Mouse (Mus musculus): ENCODE results near the gene Glis3. TPM values are rescaled to one million over a fixed set of nuclear protein-coding genes. Genes with fewer than 3 reads are reported as not detected.

Gene Glis3
- total and polyA plus RNA-seq, 3 experiments = not detected

DNA sequence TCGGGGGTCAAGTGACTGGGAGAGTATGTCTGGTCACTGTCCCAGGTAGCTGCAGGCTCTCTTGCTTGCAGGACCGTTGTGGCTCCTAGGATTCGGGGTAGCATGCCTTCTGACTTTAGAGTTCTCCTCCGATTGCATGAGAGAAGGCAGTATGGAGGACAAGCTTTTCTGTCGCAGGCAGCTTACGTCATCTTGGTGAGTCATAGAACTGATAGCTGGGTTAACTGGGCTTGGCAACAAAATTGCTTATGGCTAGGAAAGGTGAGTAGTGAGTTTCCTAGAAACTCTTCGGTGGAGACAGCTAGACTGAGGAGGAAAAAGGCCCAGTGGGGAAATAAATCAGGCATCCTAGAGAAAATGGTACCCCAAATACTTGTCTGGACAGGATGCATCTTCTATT lies 432.5 kb downstream of the Glis3 start:
- Histone ChIP-seq H3K27ac (ENCODE audit: control insufficient read depth, low read depth, low read length) (no peak overlapping the region), H3K36me3 (ENCODE audit: control insufficient read depth in 1 of 2, insufficient read depth in 2 of 2, low read length in 2 of 2) (no peaks in the 10 kb centered on the region), H3K9me3 (replicated peaks; ENCODE audit: insufficient read depth, low read length) (no peaks in the 10 kb centered on the region), H3K27me3 (ENCODE audit: control insufficient read depth in 1 of 2, insufficient read depth in 2 of 2, low read length in 2 of 2) (no peaks in the 10 kb centered on the region), H3K9ac (ENCODE audit: control insufficient read depth, low read depth, low read length, poor library complexity, severe bottlenecking) (no peak overlapping the region), H3K4me1 (ENCODE audit: control insufficient read depth in 1 of 2, insufficient read depth in 2 of 2, low read length in 2 of 2) (no peaks in the 10 kb centered on the region), H3K4me3 (ENCODE audit: control insufficient read depth in 1 of 2, insufficient read depth in 1 of 2, low read depth in 2 of 2, low read length in 2 of 2) (no peak overlapping the region), H3K79me2 (ENCODE audit: control insufficient read depth, insufficient read depth, low read length, poor library complexity) (no peaks in the 10 kb centered on the region)
- DNase-seq (ENCODE audit: low read depth, low spot score) = no peak
- TF ChIP-seq SMC3 (IDR thresholded peaks at IDR 0.05; ENCODE audit: low read depth, low read length) (no peak), TAL1 (IDR thresholded peaks at IDR 0.05; ENCODE audit: low read length) (no peak), RAD21 (IDR thresholded peaks at IDR 0.05; ENCODE audit: low read depth, low read length) (no peak), EP300 (IDR thresholded peaks at IDR 0.05; ENCODE audit: low read depth in 1 of 2, low read length in 2 of 2) (no peak), POLR2AphosphoS5 (IDR thresholded peaks at IDR 0.05; ENCODE audit: borderline replicate concordance, low read depth, low read length) (no peak), NRF1 (IDR thresholded peaks at IDR 0.05; ENCODE audit: insufficient read depth, low read depth, low read length, poor library complexity, severe bottlenecking) (no peak), ZNF384 (IDR thresholded peaks at IDR 0.05; ENCODE audit: low read depth, low read length) (no peak)

DNA sequence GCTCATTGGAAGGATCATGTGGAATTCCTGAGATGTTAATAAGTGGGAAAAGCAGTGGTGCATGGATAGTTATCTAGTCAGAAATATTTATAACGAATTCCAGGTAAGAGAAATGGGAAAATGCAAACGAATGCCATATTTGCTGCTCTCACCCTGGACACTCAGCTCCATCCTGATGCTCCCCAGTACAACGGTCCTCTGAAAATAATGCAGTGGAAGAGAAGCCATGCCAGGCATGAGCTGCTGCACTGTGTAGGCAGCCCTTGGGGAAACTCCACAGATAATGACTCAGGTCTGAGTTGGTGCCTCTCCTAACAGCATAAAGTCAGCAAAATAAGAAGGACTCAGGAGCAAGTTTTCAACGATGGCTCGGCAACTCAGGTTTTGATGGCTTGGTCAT lies 433.7 kb downstream of the Glis3 start:
- Histone ChIP-seq H3K4me1 (ENCODE audit: control insufficient read depth in 1 of 2, insufficient read depth in 2 of 2, low read length in 2 of 2) (no peaks in the 10 kb centered on the region), H3K4me3 (ENCODE audit: control insufficient read depth in 1 of 2, insufficient read depth in 1 of 2, low read depth in 2 of 2, low read length in 2 of 2) (no peak overlapping the region), H3K27me3 (ENCODE audit: control insufficient read depth in 1 of 2, insufficient read depth in 2 of 2, low read length in 2 of 2) (no peaks in the 10 kb centered on the region), H3K27ac (ENCODE audit: control insufficient read depth, low read depth, low read length) (no peak overlapping the region), H3K36me3 (ENCODE audit: control insufficient read depth in 1 of 2, insufficient read depth in 2 of 2, low read length in 2 of 2) (no peaks in the 10 kb centered on the region), H3K9me3 (replicated peaks; ENCODE audit: insufficient read depth, low read length) (no peaks in the 10 kb centered on the region), H3K9ac (ENCODE audit: control insufficient read depth, low read depth, low read length, poor library complexity, severe bottlenecking) (no peak overlapping the region), H3K79me2 (ENCODE audit: control insufficient read depth, insufficient read depth, low read length, poor library complexity) (no peaks in the 10 kb centered on the region)
- DNase-seq (ENCODE audit: low read depth, low spot score) = no peak
- TF ChIP-seq UBTF (IDR thresholded peaks at IDR 0.05; ENCODE audit: borderline replicate concordance, insufficient read depth, low read depth, low read length) (no peak), JUND (IDR thresholded peaks at IDR 0.05; ENCODE audit: low read depth, low read length) (no peak), ZKSCAN1 (IDR thresholded peaks at IDR 0.05; ENCODE audit: low read depth, low read length) (no peak), MYC (IDR thresholded peaks at IDR 0.05; ENCODE audit: low read depth, low read length) (no peak), USF2 (IDR thresholded peaks at IDR 0.05; ENCODE audit: borderline replicate concordance in 1 of 2, insufficient read depth in 1 of 2, low read depth in 1 of 2, low read length in 2 of 2) (no peak), NELFE (IDR thresholded peaks at IDR 0.05; ENCODE audit: low read depth, low read length) (no peak), RAD21 (IDR thresholded peaks at IDR 0.05; ENCODE audit: low read depth, low read length) (no peak), ZC3H11A (IDR thresholded peaks at IDR 0.05; ENCODE audit: low read depth, low read length) (no peak), MAZ (IDR thresholded peaks at IDR 0.05; ENCODE audit: low read depth, low read length) (no peak)

All from MEL (cell line).